Mouse (Mus musculus): ENCODE results near the gene Rsph6a. TPM values are rescaled to one million over a fixed set of nuclear protein-coding genes. Genes with fewer than 3 reads are reported as not detected.

Rsph6a gene
- polyA plus RNA-seq (2016; fragmentation: Nextera tagmentation; extraction: Ambion mirVana) = not detected in 2 replicates

DNA sequence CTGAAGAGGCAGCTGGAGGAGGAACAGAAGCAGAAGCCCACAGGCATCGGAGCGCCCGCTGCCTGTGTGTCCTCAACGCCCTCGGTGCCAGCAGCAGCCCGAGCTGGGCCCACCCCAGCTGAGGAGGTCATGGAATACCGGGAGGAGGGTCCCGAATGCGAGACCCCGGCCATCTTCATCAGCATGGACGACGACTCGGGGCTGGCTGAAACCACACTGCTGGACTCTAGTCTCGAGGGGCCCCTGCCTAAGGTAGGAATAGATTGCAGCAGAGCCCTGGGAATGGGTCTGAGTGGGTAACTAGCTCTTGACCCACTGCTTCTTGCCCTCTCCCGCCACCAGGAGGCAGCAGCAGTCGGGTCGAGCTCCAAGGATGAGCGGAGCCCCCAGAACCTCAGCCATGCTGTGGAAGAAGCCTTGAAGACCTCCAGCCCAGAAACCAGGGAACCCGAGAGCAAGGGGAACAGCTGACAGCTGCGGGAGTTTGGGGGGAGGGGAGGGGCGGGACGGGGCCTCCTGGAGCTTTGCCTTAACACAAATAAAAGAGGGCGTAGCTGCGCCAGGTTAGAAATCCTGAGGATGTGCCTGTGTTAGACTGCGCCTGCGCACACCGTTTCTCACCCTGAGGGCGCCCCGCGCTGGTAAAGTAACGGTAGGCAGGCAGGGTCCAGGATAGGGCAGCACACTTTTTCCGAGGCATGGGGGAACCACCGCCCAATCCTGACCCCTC is at the start of gene Rsph6a:
Rsph6a (plus strand) TSS at position 644 of the 730 bp plus-strand sequence.
- peak; percentile 80 for DNase-seq (ENCODE audit: low spot score)
- peak within 1 kb of the TSS; percentile 57 for H3K27ac ChIP-seq

DNA sequence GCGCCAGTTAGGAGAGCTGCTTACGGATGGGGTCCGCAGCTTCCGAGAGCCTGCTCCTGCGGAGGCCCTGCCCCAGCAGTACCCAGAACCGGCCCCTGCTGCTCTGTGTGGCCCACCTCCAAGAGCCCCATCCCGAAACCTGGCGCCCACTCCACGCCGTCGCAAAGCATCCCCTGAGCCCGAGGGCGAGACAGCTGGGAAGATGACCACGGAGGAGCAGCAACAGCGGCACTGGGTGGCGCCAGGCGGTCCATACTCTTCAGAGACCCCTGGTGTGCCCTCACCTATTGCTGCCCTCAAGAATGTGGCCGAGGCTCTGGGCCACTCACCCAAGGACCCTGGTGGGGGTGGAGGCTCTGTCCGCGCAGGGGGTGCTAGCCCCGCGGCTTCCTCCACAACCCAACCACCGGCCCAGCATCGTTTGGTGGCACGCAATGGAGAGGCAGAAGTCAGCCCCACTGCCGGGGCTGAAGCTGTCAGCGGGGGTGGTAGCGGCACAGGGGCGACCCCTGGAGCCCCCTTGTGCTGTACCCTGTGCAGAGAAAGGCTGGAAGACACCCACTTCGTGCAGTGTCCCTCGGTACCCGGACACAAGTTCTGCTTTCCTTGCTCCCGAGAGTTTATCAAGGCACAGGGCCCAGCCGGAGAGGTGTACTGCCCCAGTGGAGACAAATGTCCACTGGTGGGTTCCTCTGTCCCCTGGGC is 48.9 kb upstream of the Rsph6a start:
- Histone ChIP-seq H3K36me3 (peaks cover 34% of the 10 kb centered on the region), H3K27ac (no peak overlapping the region), H3K27me3 (ENCODE audit: insufficient read depth, poor library complexity, severe bottlenecking) (no peaks in the 10 kb centered on the region), H3K4me1 (replicated peaks) (peaks cover 69% of the 10 kb centered on the region), H3K4me3 (peak overlapping the region; percentile 98), H3K9me3 (no peaks in the 10 kb centered on the region)
- no peak for DNase-seq (ENCODE audit: low spot score)
- 82% methylated on average over 34 of the region's 34 CpGs for WGBS

More for the DNA sequence above, at the start of gene Rsph6a:
- peaks cover 66% of the 10 kb centered on the region for H3K36me3 ChIP-seq
- no peaks in the 10 kb centered on the region for H3K27me3 ChIP-seq (ENCODE audit: insufficient read depth, poor library complexity, severe bottlenecking)
- H3K4me1 ChIP-seq (replicated peaks) = peaks cover 15% of the 10 kb centered on the region
- H3K9me3 ChIP-seq = no peaks in the 10 kb centered on the region; the same call in 1 of the 2 replicates
- 27% methylated on average over 33 of the region's 33 CpGs for WGBS
- H3K4me3 ChIP-seq = peak within 1 kb of the TSS; percentile 43

DNA sequence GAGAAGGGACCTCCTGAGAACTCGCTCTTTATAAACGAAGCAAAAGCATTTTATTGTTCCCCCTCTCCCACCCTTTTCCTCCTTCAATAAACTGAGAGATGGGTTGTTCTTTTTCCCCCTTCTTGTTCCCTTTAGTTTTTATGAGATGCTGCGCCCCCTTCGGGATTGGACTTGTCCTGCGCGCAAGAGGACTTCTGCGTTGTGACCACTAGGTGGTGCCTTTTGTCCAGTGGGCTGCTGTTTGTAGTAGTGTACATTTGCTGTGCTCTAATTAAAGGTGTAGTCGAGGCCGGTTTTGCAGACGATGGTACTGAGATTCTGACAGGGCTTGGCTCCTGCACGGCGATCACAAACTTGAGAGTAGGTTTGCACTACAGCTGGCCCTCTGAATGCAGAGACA is 48.0 kb upstream of the Rsph6a start:
- no peaks in the 10 kb centered on the region for H3K9me3 ChIP-seq
- H3K27ac ChIP-seq = no peak overlapping the region
- peaks cover 60% of the 10 kb centered on the region for H3K4me1 ChIP-seq (replicated peaks)
- H3K27me3 ChIP-seq (ENCODE audit: insufficient read depth, poor library complexity, severe bottlenecking) = no peaks in the 10 kb centered on the region
- WGBS = 9% methylated on average over 12 of the region's 12 CpGs
- peak overlapping the region; percentile 98 for H3K4me3 ChIP-seq
- peak; percentile 85 for DNase-seq (ENCODE audit: low spot score)
- peaks cover 34% of the 10 kb centered on the region for H3K36me3 ChIP-seq

- no peak for DNase-seq (ENCODE audit: low spot score)
These were observed 47.2 kb upstream of the Rsph6a start for GRCm38 (mm10) chr7:19007026-19007977.

GRCm38 (mm10) chr7:19010581-19010980 is 43.9 kb upstream of the Rsph6a start:
- Histone ChIP-seq H3K27me3 (ENCODE audit: insufficient read depth, poor library complexity, severe bottlenecking) (peaks cover 9% of the 10 kb centered on the region), H3K9me3 (no peaks in the 10 kb centered on the region), H3K36me3 (peaks cover 24% of the 10 kb centered on the region), H3K4me3 (no peak overlapping the region), H3K27ac (no peak overlapping the region), H3K4me1 (replicated peaks) (peaks cover 45% of the 10 kb centered on the region)
- DNase-seq (ENCODE audit: low spot score) = no peak
- WGBS = 81% methylated on average over 7 of the region's 7 CpGs

More at GRCm38 (mm10) chr7:19007026-19007977, 47.2 kb upstream of the Rsph6a start:
- 83% methylated on average over 13 of the region's 13 CpGs for WGBS
- H3K4me3 ChIP-seq = peak overlapping the region; percentile 98; the same call in 1 of the 2 replicates
- H3K4me1 ChIP-seq (replicated peaks) = peaks cover 60% of the 10 kb centered on the region
- no peaks in the 10 kb centered on the region for H3K9me3 ChIP-seq
- peaks cover 34% of the 10 kb centered on the region for H3K36me3 ChIP-seq
- no peaks in the 10 kb centered on the region for H3K27me3 ChIP-seq (ENCODE audit: insufficient read depth, poor library complexity, severe bottlenecking)
- no peak overlapping the region for H3K27ac ChIP-seq

DNA sequence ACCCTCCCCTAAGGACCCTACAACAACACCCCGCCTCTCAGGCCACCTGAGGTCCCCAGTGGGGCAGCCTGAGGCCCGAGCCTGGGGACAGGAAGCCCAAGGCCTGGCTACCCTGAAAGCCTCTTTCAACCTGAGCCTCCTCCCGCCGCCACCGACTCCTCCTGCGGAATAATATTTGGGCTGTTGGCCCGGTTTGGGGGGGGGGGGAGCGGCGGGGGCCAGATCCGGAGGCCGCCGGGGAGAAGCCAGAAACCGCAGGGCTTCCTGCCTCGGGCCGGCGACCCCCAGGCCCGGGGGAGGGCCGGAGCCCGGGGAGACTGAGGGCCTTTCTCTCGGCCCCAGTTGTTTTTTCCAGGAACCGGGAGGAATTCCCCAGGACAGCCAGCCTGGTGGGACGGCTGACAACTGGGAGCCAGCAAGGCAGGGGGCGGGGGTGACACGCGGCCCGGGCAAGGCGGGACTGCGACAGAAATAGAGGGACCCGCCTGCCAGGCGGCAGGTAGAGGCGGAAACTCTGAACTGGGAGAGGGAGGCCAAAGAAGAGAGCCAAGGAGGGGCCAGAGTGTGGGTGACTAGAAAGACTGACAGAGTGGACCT is 42.4 kb upstream of the Rsph6a start:
- H3K27me3 ChIP-seq (ENCODE audit: insufficient read depth, poor library complexity, severe bottlenecking) = peaks cover 9% of the 10 kb centered on the region
- 2% methylated on average over 31 of the region's 31 CpGs for WGBS
- H3K9me3 ChIP-seq = no peaks in the 10 kb centered on the region
- H3K4me1 ChIP-seq (replicated peaks) = peaks cover 31% of the 10 kb centered on the region
- peak overlapping the region; percentile 52 for H3K4me3 ChIP-seq
- DNase-seq (ENCODE audit: low spot score) = peak; percentile 34
- peak overlapping the region; percentile 89 for H3K27ac ChIP-seq
- peaks cover 10% of the 10 kb centered on the region for H3K36me3 ChIP-seq

DNA sequence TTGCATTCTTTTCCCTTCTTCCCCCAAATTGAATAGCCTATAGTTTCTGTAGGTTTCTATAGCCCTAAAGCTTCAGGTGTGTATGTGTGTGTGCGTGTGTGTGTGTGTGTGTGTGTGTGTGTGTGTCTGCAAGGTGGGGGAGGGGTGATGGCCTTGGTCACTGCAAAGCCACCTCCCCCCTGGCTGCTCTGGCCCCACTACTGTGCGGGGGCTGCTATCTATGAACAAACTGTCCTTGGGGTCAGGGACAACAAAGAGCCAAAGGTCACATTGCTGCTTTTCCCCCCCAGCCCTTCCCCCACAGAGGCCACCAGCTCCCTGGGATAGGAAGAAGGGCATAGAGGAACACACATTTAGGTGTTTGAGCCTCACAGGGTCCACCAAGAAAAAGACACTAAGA is 41.6 kb upstream of the Rsph6a start:
- H3K27ac ChIP-seq = 0 out of 2 replicates have a peak overlapping the region, but pooled peaks have one; percentile 89
- DNase-seq (ENCODE audit: low spot score) = no peak
- peaks cover 23% of the 10 kb centered on the region for H3K4me1 ChIP-seq (replicated peaks)
- H3K9me3 ChIP-seq = no peaks in the 10 kb centered on the region
- peaks cover 2% of the 10 kb centered on the region for H3K36me3 ChIP-seq
- 46% methylated on average over 2 of the region's 2 CpGs for WGBS
- H3K27me3 ChIP-seq (ENCODE audit: insufficient read depth, poor library complexity, severe bottlenecking) = peaks cover 9% of the 10 kb centered on the region
- H3K4me3 ChIP-seq = 0 out of 2 replicates have a peak overlapping the region, but pooled peaks have one; percentile 52

GRCm38 (mm10) chr7:19014452-19014851 is 40.0 kb upstream of the Rsph6a start:
- DNase-seq (ENCODE audit: low spot score) = no peak
- 64% methylated on average over 15 of the region's 15 CpGs for WGBS
- peaks cover 22% of the 10 kb centered on the region for H3K4me1 ChIP-seq (replicated peaks)

GRCm38 (mm10) chr7:19016042-19016441 is 38.4 kb upstream of the Rsph6a start:
- Histone ChIP-seq H3K4me1 (replicated peaks) (peaks cover 22% of the 10 kb centered on the region), H3K27ac (no peak overlapping the region), H3K4me3 (no peak overlapping the region), H3K27me3 (ENCODE audit: insufficient read depth, poor library complexity, severe bottlenecking) (peaks cover 18% of the 10 kb centered on the region), H3K9me3 (0 out of 2 replicates have a peak, but pooled peaks cover 2% of the 10 kb centered on the region), H3K36me3 (no peaks in the 10 kb centered on the region)
- no peak for DNase-seq (ENCODE audit: low spot score)
- 90% methylated on average over 4 of the region's 4 CpGs for WGBS

More at GRCm38 (mm10) chr7:19014452-19014851, 40.0 kb upstream of the Rsph6a start:
- no peak overlapping the region for H3K4me3 ChIP-seq
- H3K36me3 ChIP-seq = no peaks in the 10 kb centered on the region
- peaks cover 9% of the 10 kb centered on the region for H3K27me3 ChIP-seq (ENCODE audit: insufficient read depth, poor library complexity, severe bottlenecking)
- H3K9me3 ChIP-seq = 0 out of 2 replicates have a peak, but pooled peaks cover 2% of the 10 kb centered on the region
- peak overlapping the region; percentile 23; the same call in 1 of the 2 replicates for H3K27ac ChIP-seq

DNA sequence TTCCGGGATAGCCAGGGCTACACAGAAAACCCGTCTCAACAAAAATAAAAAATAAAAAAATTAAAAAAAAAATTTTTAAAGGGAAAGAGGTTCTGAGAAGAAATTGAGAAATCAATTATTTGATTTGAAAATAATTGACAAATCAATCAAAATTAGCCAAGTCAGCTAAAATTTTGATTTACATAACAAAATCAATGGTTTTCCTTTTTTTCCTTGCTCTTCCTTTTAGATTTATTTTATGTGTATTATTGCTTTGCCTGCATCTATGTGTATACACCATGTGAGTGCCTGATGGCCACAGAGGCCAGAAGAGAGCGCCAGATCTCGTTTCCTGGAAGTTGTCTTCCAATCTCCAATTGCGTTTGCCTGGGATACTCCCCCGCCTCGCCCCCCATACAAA is 36.6 kb upstream of the Rsph6a start:
- no peak for DNase-seq (ENCODE audit: low spot score)
- Histone ChIP-seq H3K4me3 (no peak overlapping the region), H3K36me3 (no peaks in the 10 kb centered on the region), H3K9me3 (0 out of 2 replicates have a peak, but pooled peaks cover 2% of the 10 kb centered on the region), H3K27ac (no peak overlapping the region), H3K27me3 (ENCODE audit: insufficient read depth, poor library complexity, severe bottlenecking) (peaks cover 37% of the 10 kb centered on the region), H3K4me1 (replicated peaks) (peaks cover 8% of the 10 kb centered on the region)
- WGBS = 89% methylated on average over 7 of the region's 7 CpGs

GRCm38 (mm10) chr7:19021048-19021447 is 33.4 kb upstream of the Rsph6a start:
- H3K4me1 ChIP-seq (replicated peaks) = peaks cover 29% of the 10 kb centered on the region
- 26% methylated on average over 8 of the region's 8 CpGs for WGBS
- peaks cover 38% of the 10 kb centered on the region for H3K27me3 ChIP-seq (ENCODE audit: insufficient read depth, poor library complexity, severe bottlenecking)
- DNase-seq (ENCODE audit: low spot score) = no peak
- no peaks in the 10 kb centered on the region for H3K36me3 ChIP-seq
- H3K9me3 ChIP-seq = 0 out of 2 replicates have a peak, but pooled peaks cover 6% of the 10 kb centered on the region
- H3K4me3 ChIP-seq = no peak overlapping the region
- H3K27ac ChIP-seq = no peak overlapping the region

All from hindbrain, embryonic 10.5 days (tissue).